Mouse (Mus musculus) lung, embryonic 15.5 days (tissue): ENCODE data around the gene Gpr152. TPM values are rescaled to one million over a fixed set of nuclear protein-coding genes. Genes with fewer than 3 reads are reported as not detected.
"Not testable (repeated sequence)": the region's sequence is repeated elsewhere in the genome, so short reads cannot be mapped to it uniquely, and the experiment has no call there.

Experiments
- ATAC-seq: fragments of 200-750 bp; cut with Nextera tagmentation; 2 replicates; pipeline ENCODE4 v1.8.0; 2017; ENCODE audit warnings: moderate number of reproducible peaks, borderline replicate concordance; ENCODE audit not compliant: low FRiP score, low TSS enrichment; ENCODE audit errors: extremely low read depth
- H3K27ac ChIP-seq: fragments of 300-500 bp; sonication (generic); 2 replicates; pipeline ENCODE4 v1.5.1; 2015; ENCODE audit warnings: moderate library complexity, mild to moderate bottlenecking, inconsistent platforms
- H3K27me3 ChIP-seq: fragments of 300-500 bp; sonication (generic); 2 replicates; pipeline ENCODE4 v1.6.1; 2015; ENCODE audit warnings: inconsistent platforms
- H3K36me3 ChIP-seq: fragments of 300-500 bp; sonication (generic); 2 replicates; pipeline ENCODE4 v1.6.1; 2015; ENCODE audit warnings: inconsistent platforms
- H3K4me1 ChIP-seq: fragments of 300-500 bp; sonication (generic); 2 replicates; pipeline ENCODE4 v1.6.1; 2015; ENCODE audit warnings: inconsistent platforms
- H3K4me2 ChIP-seq: fragments of 300-500 bp; sonication (generic); 2 replicates; pipeline ENCODE4 v1.6.1; 2015; ENCODE audit warnings: inconsistent platforms, mild to moderate bottlenecking, moderate library complexity
- H3K4me3 ChIP-seq: fragments of 300-500 bp; sonication (generic); 2 replicates; pipeline ENCODE4 v1.5.1; 2015; ENCODE audit warnings: mild to moderate bottlenecking, inconsistent platforms
- H3K9ac ChIP-seq: fragments of 300-500 bp; sonication (generic); 2 replicates; pipeline ENCODE4 v1.6.1; 2015; ENCODE audit warnings: inconsistent platforms
- H3K9me3 ChIP-seq: fragments of 300-500 bp; sonication (generic); 2 replicates; pipeline ENCODE4 v1.6.1; 2016; ENCODE audit warnings: inconsistent platforms
- WGBS: fragments of 180-500 bp; shearing (Covaris S2); methylation state at CpG from one replicate; pipeline ENCODE4 v1.1.7; 2015; 5-methylcytosine and 5-hydroxymethylcytosine counted together
- polyA plus RNA-seq: library from polyadenylated mRNA; unstranded; fragments of >200 nt; fragmentation: Nextera tagmentation; extraction: Ambion mirVana; gene quantifications from 2 replicates; pipeline ENCODE4 v1.2.1, GENCODE M21; 2015

The Gpr152 gene
- polyA plus RNA-seq, 1 experiment from 2014 or later = not detected

- H3K4me3 ChIP-seq, H3K9ac ChIP-seq, H3K9me3 ChIP-seq, ATAC-seq, H3K4me2 ChIP-seq, H3K4me1 ChIP-seq, H3K27ac ChIP-seq, H3K27me3 ChIP-seq: not testable (repeated sequence)
- WGBS = 65% methylated on average over 6 of the region's 6 CpGs
- peaks cover 21% of the 10 kb centered on the region for H3K36me3 ChIP-seq
Measured at GRCm38 (mm10) chr19:4135229-4135962, 4.2 kb upstream of the Gpr152 start.

DNA sequence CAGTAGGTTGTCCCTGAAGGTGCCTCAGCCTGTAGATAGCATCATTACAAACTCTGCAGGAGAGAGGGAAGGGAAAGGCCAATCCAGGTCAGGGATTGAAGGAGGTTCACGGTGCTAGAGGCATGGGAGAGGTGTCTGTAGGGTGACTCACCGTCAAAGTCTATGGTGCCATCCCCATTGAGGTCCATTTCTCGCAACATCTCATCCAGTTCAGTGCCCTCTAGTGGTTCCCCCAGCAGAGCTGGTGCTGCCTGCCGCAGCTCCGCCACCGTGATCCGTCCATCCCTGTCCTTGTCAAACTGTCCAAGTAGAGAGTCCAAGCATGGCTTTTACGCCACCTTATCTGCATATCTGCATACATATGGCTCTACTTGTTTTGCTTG is 3.6 kb upstream of the Gpr152 start:
- H3K27ac ChIP-seq, H3K27me3 ChIP-seq, H3K4me1 ChIP-seq, H3K4me2 ChIP-seq, H3K4me3 ChIP-seq, H3K9me3 ChIP-seq, H3K9ac ChIP-seq, ATAC-seq: not testable (repeated sequence)
- 13% methylated on average over 8 of the region's 8 CpGs for WGBS
- peaks cover 21% of the 10 kb centered on the region for H3K36me3 ChIP-seq

DNA sequence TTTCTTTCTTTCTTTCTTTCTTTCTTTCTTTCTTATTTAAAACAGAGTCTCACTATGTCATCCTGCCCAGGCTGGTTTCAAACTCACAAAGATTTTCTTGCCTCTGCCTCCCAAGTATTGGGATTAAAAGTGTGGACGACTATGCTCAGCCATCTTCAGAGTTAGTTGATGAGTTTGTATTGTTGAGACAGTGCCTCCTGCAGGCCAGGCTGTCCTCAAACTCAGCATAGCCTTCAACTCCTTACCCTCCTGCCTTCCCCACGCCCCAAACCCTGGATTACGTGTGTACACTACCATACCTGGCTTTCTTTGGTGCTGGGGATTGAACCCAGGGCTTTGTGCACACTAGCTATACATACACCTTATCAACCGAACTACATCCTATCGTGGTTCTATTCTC is 3.1 kb upstream of the Gpr152 start:
- H3K27ac ChIP-seq = no peak overlapping the region
- 72% methylated on average over 5 of the region's 5 CpGs for WGBS
- no peaks in the 10 kb centered on the region for H3K27me3 ChIP-seq
- no peaks in the 10 kb centered on the region for H3K4me1 ChIP-seq
- no peaks in the 10 kb centered on the region for H3K9me3 ChIP-seq
- peaks cover 17% of the 10 kb centered on the region for H3K36me3 ChIP-seq
- no peak for ATAC-seq
- no peak overlapping the region for H3K4me2 ChIP-seq
- H3K9ac ChIP-seq = no peak overlapping the region
- no peak overlapping the region for H3K4me3 ChIP-seq

DNA sequence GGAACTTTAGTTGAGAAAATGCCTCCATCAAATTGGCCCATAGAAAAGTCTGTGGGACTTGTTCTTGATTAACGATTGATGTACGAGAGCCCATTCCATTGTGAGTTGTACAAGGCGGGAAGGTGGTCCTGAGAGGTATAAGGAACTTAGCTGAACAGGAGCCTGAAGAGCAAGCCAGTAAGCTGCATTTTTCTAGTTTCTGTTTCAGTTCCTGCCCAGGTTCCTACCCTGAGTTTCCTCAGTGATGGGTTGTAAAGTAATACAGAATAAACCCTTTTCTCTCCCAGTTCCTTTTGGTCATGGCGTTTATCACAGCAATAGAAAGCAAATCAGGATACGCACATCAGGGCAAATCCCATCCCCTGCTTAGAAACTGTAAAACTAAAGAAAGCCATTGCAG is 1.7 kb upstream of the Gpr152 start:
- Histone ChIP-seq H3K4me3 (no peak overlapping the region), H3K9ac (no peak overlapping the region), H3K4me1 (no peaks in the 10 kb centered on the region), H3K27ac (no peak overlapping the region), H3K36me3 (peaks cover 2% of the 10 kb centered on the region; the same call in 1 of the 2 replicates), H3K9me3 (no peaks in the 10 kb centered on the region), H3K4me2 (no peak overlapping the region), H3K27me3 (no peaks in the 10 kb centered on the region)
- WGBS = 83% methylated on average over 5 of the region's 5 CpGs
- no peak for ATAC-seq

DNA sequence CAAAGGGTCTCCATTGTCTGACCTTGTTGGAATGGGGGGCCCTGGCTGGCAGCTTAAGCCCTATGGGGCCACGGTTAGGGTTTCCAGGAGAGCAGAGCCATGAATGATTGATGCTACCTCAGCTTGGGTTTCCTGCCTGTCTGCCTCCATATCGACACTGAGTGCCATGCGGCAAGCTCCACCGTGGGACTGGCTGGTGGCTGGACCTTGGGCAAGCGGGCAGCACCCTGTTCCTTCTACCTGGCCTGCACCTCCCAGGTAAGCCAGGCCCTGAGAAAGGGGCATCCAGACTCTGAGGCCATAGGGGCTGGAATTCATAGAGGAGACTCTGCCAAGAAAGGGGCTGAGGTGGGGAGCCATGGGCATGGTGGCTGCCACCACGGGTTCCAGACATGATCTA is 560 bp downstream of the Gpr152 start:
- H3K27me3 ChIP-seq = no peaks in the 10 kb centered on the region
- no peak overlapping the region for H3K9ac ChIP-seq
- H3K9me3 ChIP-seq = no peaks in the 10 kb centered on the region
- H3K36me3 ChIP-seq = no peaks in the 10 kb centered on the region
- no peak for ATAC-seq
- no peak overlapping the region for H3K4me2 ChIP-seq
- H3K4me3 ChIP-seq = no peak overlapping the region
- WGBS = 64% methylated on average over 6 of the region's 6 CpGs
- no peaks in the 10 kb centered on the region for H3K4me1 ChIP-seq
- no peak overlapping the region for H3K27ac ChIP-seq

DNA sequence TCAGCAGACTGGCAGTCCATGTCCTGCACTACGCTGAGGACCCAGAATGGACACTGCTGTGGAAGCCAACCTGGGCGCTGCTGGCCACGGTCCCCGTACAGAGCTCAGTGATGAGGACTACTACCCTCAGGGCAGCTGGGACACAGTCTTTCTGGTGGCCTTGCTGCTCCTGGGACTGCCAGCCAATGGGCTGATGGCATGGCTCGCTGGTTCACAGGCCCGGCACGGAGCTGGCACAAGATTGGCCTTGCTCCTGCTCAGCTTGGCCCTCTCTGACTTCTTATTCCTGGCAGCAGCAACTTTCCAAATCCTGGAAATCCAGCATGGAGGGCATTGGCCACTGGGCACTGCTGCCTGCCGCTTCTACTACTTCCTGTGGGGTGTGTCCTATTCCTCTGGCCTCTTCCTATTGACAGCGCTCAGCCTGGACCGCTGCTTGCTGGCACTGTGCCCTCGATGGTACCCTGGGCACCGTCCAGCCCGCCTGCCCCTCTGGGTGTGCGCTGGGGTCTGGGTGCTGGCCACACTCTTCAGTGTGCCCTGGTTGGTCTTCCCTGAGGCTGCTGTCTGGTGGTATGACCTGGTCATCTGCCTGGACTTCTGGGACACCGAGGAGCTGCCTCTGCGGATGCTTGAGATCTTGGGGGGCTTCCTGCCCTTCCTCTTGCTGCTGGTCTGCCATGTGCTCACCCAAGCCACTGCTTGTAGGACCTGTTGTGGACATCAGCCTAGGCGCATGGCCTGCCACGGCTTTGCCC is 3.0 kb downstream of the Gpr152 start:
- Histone ChIP-seq H3K9me3 (no peaks in the 10 kb centered on the region), H3K4me1 (peaks cover under 1% of the 10 kb centered on the region; the same call in 1 of the 2 replicates), H3K4me2 (no peak overlapping the region), H3K27ac (no peak overlapping the region), H3K27me3 (no peaks in the 10 kb centered on the region), H3K4me3 (no peak overlapping the region), H3K9ac (no peak overlapping the region), H3K36me3 (no peaks in the 10 kb centered on the region)
- WGBS = 88% methylated on average over 18 of the region's 18 CpGs
- no peak for ATAC-seq

GRCm38 (mm10) chr19:4143759-4144268 is 4.2 kb downstream of the Gpr152 start, which contains the start of gene Cabp4:
Gene Cabp4, minus strand, starts transcription at chr19:4144033.
- no peaks in the 10 kb centered on the region for H3K36me3 ChIP-seq
- no peak within 1 kb of the TSS for H3K27ac ChIP-seq
- no peak within 1 kb of the TSS for H3K4me2 ChIP-seq
- H3K4me1 ChIP-seq = peaks cover 6% of the 10 kb centered on the region
- H3K27me3 ChIP-seq = no peaks in the 10 kb centered on the region
- H3K9me3 ChIP-seq = no peaks in the 10 kb centered on the region
- H3K4me3 ChIP-seq = no peak within 1 kb of the TSS
- WGBS = 67% methylated on average over 7 of the region's 7 CpGs
- no peak for ATAC-seq
- no peak within 1 kb of the TSS for H3K9ac ChIP-seq

- no peaks in the 10 kb centered on the region for H3K9me3 ChIP-seq
- H3K4me2 ChIP-seq = no peak overlapping the region
- H3K36me3 ChIP-seq = no peaks in the 10 kb centered on the region
- no peak overlapping the region for H3K9ac ChIP-seq
- WGBS = 69% methylated on average over 16 of the region's 16 CpGs
- ATAC-seq = no peak
- no peak overlapping the region for H3K4me3 ChIP-seq
- H3K27me3 ChIP-seq = no peaks in the 10 kb centered on the region
- H3K4me1 ChIP-seq = peaks cover 16% of the 10 kb centered on the region
- H3K27ac ChIP-seq = no peak overlapping the region
Measured at GRCm38 (mm10) chr19:4144550-4145498, 5.2 kb downstream of the Gpr152 start.

DNA sequence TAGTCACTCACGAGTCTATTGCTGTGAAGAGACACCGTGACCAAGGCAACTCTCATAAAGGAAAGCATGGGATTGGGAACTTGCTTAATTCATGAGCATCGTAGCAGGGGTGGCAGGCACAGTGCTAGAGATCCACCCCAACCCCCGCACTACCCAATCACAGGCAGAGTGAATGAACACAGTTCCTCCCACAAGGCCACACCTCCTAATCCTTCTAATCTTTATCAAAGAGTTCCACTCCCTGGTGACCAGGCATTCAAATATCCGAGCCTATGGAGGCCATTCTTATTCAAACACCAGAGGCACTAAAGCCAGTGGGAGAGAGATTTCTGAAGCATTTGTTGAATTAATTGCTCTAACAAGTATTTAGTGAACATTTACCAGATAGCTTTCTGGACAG is 6.3 kb downstream of the Gpr152 start:
- Histone ChIP-seq H3K9ac (no peak overlapping the region), H3K27me3 (no peaks in the 10 kb centered on the region), H3K36me3 (peaks cover 1% of the 10 kb centered on the region; the same call in 1 of the 2 replicates), H3K4me2 (no peak overlapping the region), H3K4me1 (peaks cover 16% of the 10 kb centered on the region), H3K27ac (no peak overlapping the region), H3K4me3 (no peak overlapping the region), H3K9me3 (no peaks in the 10 kb centered on the region)
- no peak for ATAC-seq
- WGBS = 87% methylated on average over 5 of the region's 5 CpGs

GRCm38 (mm10) chr19:4146366-4147021 is 6.9 kb downstream of the Gpr152 start:
- no peak overlapping the region for H3K9ac ChIP-seq
- H3K4me2 ChIP-seq = no peak overlapping the region
- peaks cover 6% of the 10 kb centered on the region; the same call in 1 of the 2 replicates for H3K36me3 ChIP-seq
- no peak overlapping the region for H3K4me3 ChIP-seq
- no peaks in the 10 kb centered on the region for H3K9me3 ChIP-seq
- no peak overlapping the region for H3K27ac ChIP-seq
- H3K27me3 ChIP-seq = no peaks in the 10 kb centered on the region
- WGBS = 64% methylated on average over 12 of the region's 12 CpGs
- no peak for ATAC-seq
- peaks cover 16% of the 10 kb centered on the region for H3K4me1 ChIP-seq

DNA sequence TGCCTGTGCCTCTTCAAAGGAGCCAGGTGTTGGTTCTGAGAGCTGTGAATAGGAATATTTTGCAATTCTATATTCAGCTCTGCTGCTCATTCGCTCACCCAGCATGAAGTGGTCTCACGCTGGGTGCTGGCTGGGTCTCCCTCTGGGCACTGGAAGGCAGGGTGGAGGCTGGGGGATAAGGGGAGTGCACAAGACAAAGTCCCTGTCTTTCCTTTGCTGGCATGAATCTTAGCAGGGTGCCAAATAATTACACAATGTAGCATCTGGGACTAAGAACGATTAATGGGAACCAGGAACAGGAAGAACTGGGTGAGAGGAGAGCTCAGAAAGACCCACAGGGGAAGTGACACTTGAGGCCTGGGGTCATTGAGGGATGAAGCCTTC is 7.4 kb downstream of the Gpr152 start:
- Histone ChIP-seq H3K4me2 (no peak overlapping the region), H3K36me3 (peaks cover 6% of the 10 kb centered on the region; the same call in 1 of the 2 replicates), H3K9ac (no peak overlapping the region), H3K27me3 (no peaks in the 10 kb centered on the region), H3K9me3 (no peaks in the 10 kb centered on the region), H3K4me3 (no peak overlapping the region), H3K4me1 (peaks cover 16% of the 10 kb centered on the region), H3K27ac (no peak overlapping the region)
- no peak for ATAC-seq
- WGBS = 58% methylated on average over 3 of the region's 3 CpGs
